Mouse (Mus musculus) neural tube, embryonic 12.5 days (tissue): Measurements from ENCODE around the gene Ucn. TPM values are rescaled to one million over a fixed set of nuclear protein-coding genes. Genes with fewer than 3 reads are reported as not detected.

ENCODE experiments used
- ATAC-seq: fragments of 200-750 bp; cut with Nextera tagmentation; 2 replicates; pipeline ENCODE4 v1.8.0; 2017; ENCODE audit warnings: low read depth, mild to moderate bottlenecking, moderate TSS enrichment, moderate library complexity; ENCODE audit not compliant: low FRiP score
- H3K27ac ChIP-seq: fragments of 300-500 bp; sonication (generic); 2 replicates; pipeline ENCODE4 v1.5.1; 2016
- H3K27me3 ChIP-seq: fragments of 300-500 bp; sonication (generic); replicated peaks from 2 replicates; pipeline ENCODE4 v1.6.1; 2016; ENCODE audit warnings: mild to moderate bottlenecking
- H3K36me3 ChIP-seq: fragments of 300-500 bp; sonication (generic); 2 replicates; pipeline ENCODE4 v1.6.1; 2016; ENCODE audit warnings: mild to moderate bottlenecking
- H3K4me1 ChIP-seq: fragments of 300-500 bp; sonication (generic); 2 replicates; pipeline ENCODE4 v1.6.1; 2016
- H3K4me2 ChIP-seq: fragments of 300-500 bp; sonication (generic); replicated peaks from 2 replicates; pipeline ENCODE4 v1.6.1; 2016; ENCODE audit warnings: mild to moderate bottlenecking
- H3K4me3 ChIP-seq: fragments of 300-500 bp; sonication (generic); 2 replicates; pipeline ENCODE4 v1.5.1; 2016
- H3K9ac ChIP-seq: fragments of 300-500 bp; sonication (generic); 2 replicates; pipeline ENCODE4 v1.6.1; 2016; ENCODE audit warnings: mild to moderate bottlenecking
- H3K9me3 ChIP-seq: fragments of 300-500 bp; sonication (generic); 2 replicates; pipeline ENCODE4 v1.6.1; 2016; ENCODE audit warnings: mild to moderate bottlenecking
- WGBS: fragments of 180-500 bp; shearing (Covaris S2); methylation state at CpG from one replicate; pipeline ENCODE4 v1.1.7; 2016; 5-methylcytosine and 5-hydroxymethylcytosine counted together
- polyA plus RNA-seq: library from polyadenylated mRNA; unstranded; fragments of >200 nt; fragmentation: Nextera tagmentation; extraction: Ambion mirVana; gene quantifications from 2 replicates; pipeline ENCODE4 v1.2.1, GENCODE M21; 2016

Ucn gene
- polyA plus RNA-seq, result not detected in 2 replicates

DNA sequence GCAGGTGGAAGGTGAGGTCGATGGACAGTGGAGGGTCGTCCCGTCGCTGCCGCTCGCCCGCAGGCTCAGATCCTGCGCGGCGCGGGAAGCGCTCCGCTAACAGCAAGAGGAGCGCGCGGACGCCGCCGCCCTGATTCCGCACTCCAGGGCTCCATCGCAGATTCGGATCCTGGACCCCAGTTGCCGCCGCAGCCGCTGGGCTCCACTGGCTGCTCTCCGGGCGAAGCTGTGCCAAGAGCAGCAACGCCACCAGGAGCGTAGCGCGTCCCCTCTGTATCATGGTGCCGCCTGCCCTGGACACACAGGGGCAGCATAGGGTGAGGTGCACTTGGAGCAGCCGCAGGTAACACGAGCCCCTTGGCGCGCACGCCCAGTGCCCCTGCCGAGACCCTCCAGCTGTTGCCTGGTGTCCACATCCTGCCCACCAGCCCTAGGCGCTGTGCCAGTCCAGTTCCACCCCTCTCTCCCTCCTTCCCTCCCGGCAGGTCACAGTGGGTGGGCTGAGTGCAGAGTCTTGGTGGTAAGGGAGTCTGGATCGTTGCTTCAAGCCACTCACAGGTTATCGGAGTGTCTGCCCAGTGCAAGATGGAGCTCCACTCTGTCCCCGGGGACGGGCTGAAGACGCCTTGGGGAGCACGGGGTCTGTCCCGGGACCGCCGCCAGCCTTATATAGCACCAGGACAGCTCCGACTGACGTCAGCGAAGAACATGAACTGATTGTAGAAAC is at the start of gene Ucn:
Gene Ucn, minus strand, starts transcription at position 589 of the 727 bp plus-strand sequence.
- H3K9ac ChIP-seq, result no peak within 1 kb of the TSS
- H3K4me3 ChIP-seq, result peak within 1 kb of the TSS; percentile 10; the same call in 1 of the 2 replicates
- no peak for ATAC-seq

GRCm38 (mm10) chr5:31183678-31184077 is 45.0 kb upstream of the Ucn start:
- Histone ChIP-seq H3K4me3 (no peak overlapping the region), H3K4me1 (no peaks in the 10 kb centered on the region), H3K36me3 (peaks cover 22% of the 10 kb centered on the region), H3K9ac (no peak overlapping the region), H3K27me3 (no peaks in the 10 kb centered on the region), H3K9me3 (no peaks in the 10 kb centered on the region), H3K4me2 (no peak overlapping the region), H3K27ac (no peak overlapping the region)
- WGBS, result 61% methylated on average over 4 of the region's 4 CpGs
- ATAC-seq, result no peak

More for the DNA sequence above, at the start of gene Ucn:
- Histone ChIP-seq H3K27me3 (peaks cover 62% of the 10 kb centered on the region), H3K36me3 (peaks cover 11% of the 10 kb centered on the region; the same call in 1 of the 2 replicates), H3K27ac (no peak within 1 kb of the TSS), H3K9me3 (no peaks in the 10 kb centered on the region), H3K4me2 (peak within 1 kb of the TSS; percentile 57), H3K4me1 (peaks cover 24% of the 10 kb centered on the region)
- WGBS, result under 1% methylated on average over 52 of the region's 52 CpGs

DNA sequence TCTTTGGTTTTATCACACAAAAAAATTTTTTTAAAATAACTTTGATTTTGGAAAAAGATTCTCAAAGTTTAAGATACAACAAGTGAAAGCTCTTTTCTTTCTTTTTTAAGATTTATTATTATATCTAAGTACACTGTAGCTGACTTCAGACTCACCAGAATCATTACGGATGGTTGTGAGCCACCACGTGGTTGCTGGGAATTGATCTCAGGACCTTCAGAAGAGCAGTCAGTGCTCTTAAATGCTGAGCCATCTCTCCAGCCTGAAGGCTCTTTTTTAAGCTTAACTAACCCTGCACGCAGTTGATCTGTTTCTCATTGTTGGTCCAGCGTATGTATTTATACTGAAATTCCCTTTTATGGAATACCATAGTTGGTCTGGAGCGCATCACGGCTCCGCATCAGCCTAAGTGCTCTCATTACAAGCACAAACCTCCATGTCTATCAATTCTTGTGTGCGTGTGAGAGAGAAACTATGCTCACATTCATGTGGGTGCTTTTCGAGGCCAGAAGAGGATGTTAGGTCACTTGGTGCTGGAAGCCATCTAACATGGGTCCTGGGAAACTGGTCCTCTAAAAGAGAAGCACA is 42.6 kb upstream of the Ucn start:
- 95% methylated on average over 9 of the region's 9 CpGs for WGBS
- Histone ChIP-seq H3K4me3 (no peak overlapping the region), H3K36me3 (no peaks in the 10 kb centered on the region), H3K9ac (no peak overlapping the region), H3K9me3 (no peaks in the 10 kb centered on the region), H3K4me1 (peaks cover 6% of the 10 kb centered on the region; the same call in 1 of the 2 replicates), H3K27me3 (no peaks in the 10 kb centered on the region), H3K27ac (no peak overlapping the region), H3K4me2 (no peak overlapping the region)
- ATAC-seq, result no peak

- Histone ChIP-seq H3K4me3 (peak within 1 kb of the TSS; percentile 73), H3K4me1 (peaks cover 6% of the 10 kb centered on the region; the same call in 1 of the 2 replicates), H3K9me3 (no peaks in the 10 kb centered on the region), H3K9ac (peak within 1 kb of the TSS; percentile 78), H3K36me3 (no peaks in the 10 kb centered on the region), H3K4me2 (peak within 1 kb of the TSS; percentile 93), H3K27me3 (no peaks in the 10 kb centered on the region), H3K27ac (peak within 1 kb of the TSS; percentile 75)
- under 1% methylated on average over 59 of the region's 59 CpGs for WGBS
- peak; percentile 97 for ATAC-seq
These were observed 41.4 kb upstream of the Ucn start, which contains the start of the genes Gm29609 and Gtf3c2 for GRCm38 (mm10) chr5:31179766-31180630. Gene Gm29609, minus strand, starts transcription at chr5:31179911. Gene Gtf3c2, minus strand, starts transcription at chr5:31180144.

DNA sequence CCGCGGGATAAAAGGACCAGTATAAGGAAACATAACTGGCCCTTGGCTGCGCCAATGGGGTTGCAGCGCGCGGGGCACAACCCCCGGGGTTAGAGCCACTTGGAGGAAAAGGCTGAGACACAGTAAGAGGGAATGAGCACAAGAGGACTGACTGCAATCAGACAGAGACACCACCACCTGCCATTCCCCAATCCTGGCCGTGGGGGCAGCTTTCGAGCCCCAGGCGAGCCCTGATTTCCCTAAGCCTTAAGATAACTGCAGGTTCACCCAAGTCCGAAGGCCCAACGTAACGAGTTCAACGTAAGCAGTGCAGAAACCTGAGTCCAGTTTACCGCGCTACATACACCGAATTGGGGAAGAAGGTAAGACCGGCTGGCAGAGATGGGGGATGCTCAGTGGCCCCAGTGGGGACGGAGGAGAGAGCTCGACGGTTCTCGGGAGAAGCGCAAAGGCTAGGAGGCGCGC is 40.7 kb upstream of the Ucn start:
- peak overlapping the region; percentile 93 for H3K4me2 ChIP-seq
- peak; percentile 14; the same call in 1 of the 2 replicates for ATAC-seq
- peak overlapping the region; percentile 73 for H3K4me3 ChIP-seq
- H3K36me3 ChIP-seq, result peaks cover 5% of the 10 kb centered on the region
- H3K4me1 ChIP-seq, result peaks cover 6% of the 10 kb centered on the region; the same call in 1 of the 2 replicates
- peak overlapping the region; percentile 75; the same call in 1 of the 2 replicates for H3K27ac ChIP-seq
- no peaks in the 10 kb centered on the region for H3K9me3 ChIP-seq
- WGBS, result under 1% methylated on average over 25 of the region's 25 CpGs
- H3K9ac ChIP-seq, result peak overlapping the region; percentile 78
- H3K27me3 ChIP-seq, result no peaks in the 10 kb centered on the region

GRCm38 (mm10) chr5:31168630-31169029 is 30.0 kb upstream of the Ucn start:
- peaks cover 91% of the 10 kb centered on the region for H3K36me3 ChIP-seq

DNA sequence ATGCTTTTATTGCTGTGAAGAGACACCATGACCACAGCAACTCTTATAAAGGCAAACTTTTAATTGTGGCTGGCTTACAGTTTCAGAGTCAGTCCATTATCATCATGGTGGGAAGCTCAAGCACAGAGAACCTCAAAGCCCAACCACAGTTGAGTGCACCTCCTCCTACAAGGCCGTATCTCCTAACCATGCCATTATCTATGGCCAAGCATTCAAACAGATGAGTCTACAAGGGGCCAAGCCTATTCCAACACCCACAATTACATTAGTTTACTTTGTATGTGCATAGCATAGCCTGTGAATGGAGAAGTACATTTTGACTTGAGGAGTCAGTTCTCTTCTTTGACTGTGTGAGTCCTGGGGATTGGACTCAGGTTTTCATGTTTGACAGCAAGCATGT is 26.2 kb upstream of the Ucn start:
- 91% methylated on average over 1 of the region's 1 CpGs for WGBS
- Histone ChIP-seq H3K36me3 (peaks cover 85% of the 10 kb centered on the region), H3K27me3 (no peaks in the 10 kb centered on the region), H3K4me3 (no peak overlapping the region), H3K4me2 (no peak overlapping the region), H3K4me1 (no peaks in the 10 kb centered on the region), H3K27ac (no peak overlapping the region), H3K9me3 (no peaks in the 10 kb centered on the region), H3K9ac (no peak overlapping the region)
- no peak for ATAC-seq

More at GRCm38 (mm10) chr5:31168630-31169029, 30.0 kb upstream of the Ucn start:
- Histone ChIP-seq H3K4me3 (no peak overlapping the region), H3K9me3 (no peaks in the 10 kb centered on the region), H3K4me1 (no peaks in the 10 kb centered on the region), H3K9ac (no peak overlapping the region), H3K4me2 (no peak overlapping the region), H3K27me3 (no peaks in the 10 kb centered on the region), H3K27ac (no peak overlapping the region)
- WGBS, result 92% methylated on average over 4 of the region's 4 CpGs
- ATAC-seq, result no peak

- H3K4me3 ChIP-seq, result no peak overlapping the region
- no peaks in the 10 kb centered on the region for H3K27me3 ChIP-seq
- no peaks in the 10 kb centered on the region for H3K9me3 ChIP-seq
- peaks cover 87% of the 10 kb centered on the region for H3K36me3 ChIP-seq
- H3K27ac ChIP-seq, result no peak overlapping the region
- no peak overlapping the region for H3K9ac ChIP-seq
- ATAC-seq, result no peak
- no peak overlapping the region for H3K4me2 ChIP-seq
- no peaks in the 10 kb centered on the region for H3K4me1 ChIP-seq
These were observed 23.8 kb upstream of the Ucn start for GRCm38 (mm10) chr5:31162462-31162861.

DNA sequence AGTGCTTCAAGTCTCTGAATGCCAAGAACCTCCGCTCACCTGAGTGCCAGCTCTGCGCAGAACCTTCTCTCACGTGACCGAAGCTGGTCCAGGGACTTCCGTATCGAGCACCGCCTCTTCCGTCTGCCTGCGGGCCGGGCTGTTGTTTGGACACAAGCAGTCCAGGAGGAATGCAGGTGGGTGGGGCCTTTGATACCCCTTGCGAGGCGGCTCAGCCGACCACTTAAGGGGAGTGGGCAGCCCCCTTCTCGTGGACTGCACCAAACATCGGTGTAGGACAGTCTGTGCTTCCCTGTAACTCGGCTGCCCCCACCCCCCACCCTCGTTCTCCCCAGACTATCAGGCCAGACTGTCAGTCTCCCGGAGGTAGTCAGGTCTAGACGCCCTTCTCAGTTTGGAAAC is 15.5 kb upstream of the Ucn start, which contains the start of gene Mpv17:
Gene Mpv17, minus strand, starts transcription at position 100 of the 402 bp plus-strand sequence.
- Histone ChIP-seq H3K4me1 (peaks cover 13% of the 10 kb centered on the region), H3K27ac (no peak within 1 kb of the TSS), H3K4me2 (peak within 1 kb of the TSS; percentile 80), H3K36me3 (peaks cover 40% of the 10 kb centered on the region), H3K9ac (peak within 1 kb of the TSS; percentile 59), H3K4me3 (peak within 1 kb of the TSS; percentile 66), H3K9me3 (no peaks in the 10 kb centered on the region), H3K27me3 (no peaks in the 10 kb centered on the region)
- WGBS, result 0% methylated on average over 19 of the region's 19 CpGs
- ATAC-seq, result peak; percentile 90

- H3K9ac ChIP-seq, result peak overlapping the region; percentile 59
- peaks cover 13% of the 10 kb centered on the region for H3K4me1 ChIP-seq
- peaks cover 35% of the 10 kb centered on the region for H3K36me3 ChIP-seq
- 43% methylated on average over 6 of the region's 6 CpGs for WGBS
- peak overlapping the region; percentile 80 for H3K4me2 ChIP-seq
- H3K27me3 ChIP-seq, result no peaks in the 10 kb centered on the region
- H3K27ac ChIP-seq, result no peak overlapping the region
- peak; percentile 43 for ATAC-seq
- H3K9me3 ChIP-seq, result no peaks in the 10 kb centered on the region
- H3K4me3 ChIP-seq, result peak overlapping the region; percentile 66
These were observed 15.0 kb upstream of the Ucn start for GRCm38 (mm10) chr5:31153516-31154151.

DNA sequence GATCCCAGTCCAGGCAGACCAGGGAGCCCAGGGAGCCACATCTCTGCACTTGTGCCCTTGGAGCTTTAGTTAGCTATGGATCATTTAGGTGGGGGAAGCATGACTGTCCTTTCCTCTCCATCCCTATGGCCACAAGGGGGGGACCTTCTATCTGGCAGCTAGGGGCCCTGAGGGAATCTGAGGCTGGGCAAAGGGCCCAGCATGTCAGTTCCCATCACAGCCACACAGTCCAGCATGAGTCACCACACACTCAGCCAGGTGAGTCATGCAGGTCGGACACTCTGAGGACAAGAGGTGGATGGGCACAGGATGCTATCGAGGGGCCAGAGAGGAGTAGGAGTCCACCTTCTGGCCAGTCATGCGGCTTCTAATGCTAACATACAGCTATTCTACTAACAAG is 13.1 kb upstream of the Ucn start:
- peaks cover 16% of the 10 kb centered on the region; the same call in 1 of the 2 replicates for H3K36me3 ChIP-seq
- no peaks in the 10 kb centered on the region for H3K9me3 ChIP-seq
- no peak overlapping the region for H3K9ac ChIP-seq
- 96% methylated on average over 3 of the region's 3 CpGs for WGBS
- no peak overlapping the region for H3K4me3 ChIP-seq
- ATAC-seq, result no peak
- H3K27ac ChIP-seq, result no peak overlapping the region
- no peak overlapping the region for H3K4me2 ChIP-seq
- H3K27me3 ChIP-seq, result no peaks in the 10 kb centered on the region
- peaks cover 13% of the 10 kb centered on the region for H3K4me1 ChIP-seq
